Mouse (Mus musculus): ENCODE measurements around the gene Osmr.

- TF ChIP-seq CTCF (IDR thresholded peaks at IDR 0.05; ENCODE audit: insufficient read depth, low read length) (no peak), POLR2A (IDR thresholded peaks at IDR 0.05; ENCODE audit: borderline replicate concordance, extremely low read depth, low read depth, low read length) (no peak)
These were observed 9.5 kb upstream of the Osmr start for GRCm38 (mm10) chr15:6884260-6884659.

Measured in lung, adult 2 months (tissue).